Mouse (Mus musculus) lung, embryonic 16.5 days (tissue): ENCODE results near the gene Rnf151. TPM values are rescaled to one million over a fixed set of nuclear protein-coding genes. Genes with fewer than 3 reads are reported as not detected.
"Not testable (repeated sequence)": the region's sequence is repeated elsewhere in the genome, so short reads cannot be mapped to it uniquely, and the experiment has no call there.

Experiments used
- ATAC-seq: fragments of 200-750 bp; cut with Nextera tagmentation; 2 replicates; pipeline ENCODE4 v1.8.0; 2017; ENCODE audit warnings: low read depth, mild to moderate bottlenecking, moderate library complexity
- H3K27ac ChIP-seq: fragments of 300-500 bp; sonication (generic); 2 replicates; pipeline ENCODE4 v1.5.1; 2014; ENCODE audit warnings: mild to moderate bottlenecking, control low read depth, low read length
- H3K27me3 ChIP-seq: fragments of 300-500 bp; sonication (generic); 2 replicates; pipeline ENCODE4 v1.6.1; 2014; ENCODE audit warnings: low read depth, low read length, mixed read lengths; ENCODE audit not compliant: control insufficient read depth, insufficient read depth
- H3K36me3 ChIP-seq: fragments of 300-500 bp; sonication (generic); 2 replicates; pipeline ENCODE4 v1.6.1; 2014; ENCODE audit warnings: low read length; ENCODE audit not compliant: control insufficient read depth, insufficient read depth
- H3K4me1 ChIP-seq: fragments of 300-500 bp; sonication (generic); replicated peaks from 2 replicates; pipeline ENCODE4 v1.6.1; 2014; ENCODE audit warnings: low read length, mixed read lengths; ENCODE audit not compliant: control insufficient read depth, insufficient read depth
- H3K4me2 ChIP-seq: fragments of 300-500 bp; sonication (generic); 2 replicates; pipeline ENCODE4 v1.6.1; 2014; ENCODE audit warnings: low read depth, low read length, control low read depth
- H3K4me3 ChIP-seq: fragments of 300-500 bp; sonication (generic); 2 replicates; pipeline ENCODE4 v1.5.1; 2014; ENCODE audit warnings: mild to moderate bottlenecking, low read length, control low read depth
- H3K9ac ChIP-seq: fragments of 300-500 bp; sonication (generic); 2 replicates; pipeline ENCODE4 v1.6.1; 2014; ENCODE audit warnings: low read length, control low read depth
- H3K9me3 ChIP-seq: fragments of 300-500 bp; sonication (generic); 2 replicates; pipeline ENCODE4 v1.6.1; 2016; ENCODE audit warnings: low read length; ENCODE audit not compliant: control insufficient read depth
- WGBS: fragments of 180-500 bp; shearing (Covaris S2); extraction: QIAGEN DNeasy Blood & Tissue Kit; methylation state at CpG from one replicate; pipeline ENCODE4 v1.1.7; 2014; 5-methylcytosine and 5-hydroxymethylcytosine counted together
- polyA plus RNA-seq: library from polyadenylated mRNA; unstranded; fragments of >200 nt; fragmentation: Nextera tagmentation; extraction: Ambion mirVana; gene quantifications from 2 replicates; pipeline ENCODE4 v1.2.1, GENCODE M21; 2015

The Rnf151 gene
- polyA plus RNA-seq, 1 experiment from 2014 or later, result 0.35 TPM

DNA sequence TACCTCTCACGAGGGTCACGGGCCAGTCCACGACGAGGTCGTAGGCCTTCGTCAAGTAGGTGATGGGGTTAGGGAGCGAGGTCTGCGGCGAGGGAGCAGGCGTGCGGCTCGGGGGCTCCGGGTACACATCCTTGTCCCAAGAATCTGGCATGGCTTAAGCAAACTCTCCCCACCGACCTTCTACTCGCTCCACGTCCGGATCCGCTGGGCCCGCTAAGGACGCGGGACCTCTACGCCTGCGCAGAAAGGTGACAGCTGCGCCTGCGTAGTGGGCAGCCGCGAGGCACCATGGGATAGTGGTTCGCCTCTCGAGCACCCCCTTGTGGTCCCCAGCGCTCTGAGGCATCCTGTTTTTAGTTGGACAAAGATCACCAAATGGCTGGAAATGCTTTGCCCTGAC is 6.3 kb upstream of the Rnf151 start, which contains the start of gene Ndufb10:
Gene Ndufb10, minus strand, starts transcription at position 295 of the 400 bp plus-strand sequence.
- peak; percentile 79 for ATAC-seq
- H3K4me3 ChIP-seq, result peak within 1 kb of the TSS; percentile 93
- WGBS, result under 1% methylated on average over 30 of the region's 30 CpGs
- peak within 1 kb of the TSS; percentile 89 for H3K4me2 ChIP-seq
- H3K36me3 ChIP-seq, result peaks cover 12% of the 10 kb centered on the region
- H3K27ac ChIP-seq, result peak within 1 kb of the TSS; percentile 84
- no peaks in the 10 kb centered on the region for H3K27me3 ChIP-seq
- H3K4me1 ChIP-seq, result peaks cover 24% of the 10 kb centered on the region
- H3K9me3 ChIP-seq, result no peaks in the 10 kb centered on the region
- H3K9ac ChIP-seq, result peak within 1 kb of the TSS; percentile 94

GRCm38 (mm10) chr17:24723881-24724180 is 6.0 kb upstream of the Rnf151 start:
- Histone ChIP-seq H3K4me3 (peak overlapping the region; percentile 93), H3K36me3 (peaks cover 12% of the 10 kb centered on the region), H3K27ac (peak overlapping the region; percentile 84), H3K27me3 (no peaks in the 10 kb centered on the region), H3K4me2 (peak overlapping the region; percentile 89), H3K4me1 (peaks cover 26% of the 10 kb centered on the region), H3K9ac (peak overlapping the region; percentile 94), H3K9me3 (no peaks in the 10 kb centered on the region)
- under 1% methylated on average over 15 of the region's 15 CpGs for WGBS
- ATAC-seq, result no peak

GRCm38 (mm10) chr17:24723122-24723880 is 5.4 kb upstream of the Rnf151 start:
- no peak for ATAC-seq
- Histone ChIP-seq H3K36me3 (peaks cover 12% of the 10 kb centered on the region), H3K4me3 (peak overlapping the region; percentile 93), H3K4me1 (peaks cover 31% of the 10 kb centered on the region), H3K27ac (peak overlapping the region; percentile 84), H3K9ac (peak overlapping the region; percentile 94), H3K27me3 (no peaks in the 10 kb centered on the region), H3K4me2 (peak overlapping the region; percentile 89), H3K9me3 (no peaks in the 10 kb centered on the region)
- WGBS, result under 1% methylated on average over 12 of the region's 12 CpGs

DNA sequence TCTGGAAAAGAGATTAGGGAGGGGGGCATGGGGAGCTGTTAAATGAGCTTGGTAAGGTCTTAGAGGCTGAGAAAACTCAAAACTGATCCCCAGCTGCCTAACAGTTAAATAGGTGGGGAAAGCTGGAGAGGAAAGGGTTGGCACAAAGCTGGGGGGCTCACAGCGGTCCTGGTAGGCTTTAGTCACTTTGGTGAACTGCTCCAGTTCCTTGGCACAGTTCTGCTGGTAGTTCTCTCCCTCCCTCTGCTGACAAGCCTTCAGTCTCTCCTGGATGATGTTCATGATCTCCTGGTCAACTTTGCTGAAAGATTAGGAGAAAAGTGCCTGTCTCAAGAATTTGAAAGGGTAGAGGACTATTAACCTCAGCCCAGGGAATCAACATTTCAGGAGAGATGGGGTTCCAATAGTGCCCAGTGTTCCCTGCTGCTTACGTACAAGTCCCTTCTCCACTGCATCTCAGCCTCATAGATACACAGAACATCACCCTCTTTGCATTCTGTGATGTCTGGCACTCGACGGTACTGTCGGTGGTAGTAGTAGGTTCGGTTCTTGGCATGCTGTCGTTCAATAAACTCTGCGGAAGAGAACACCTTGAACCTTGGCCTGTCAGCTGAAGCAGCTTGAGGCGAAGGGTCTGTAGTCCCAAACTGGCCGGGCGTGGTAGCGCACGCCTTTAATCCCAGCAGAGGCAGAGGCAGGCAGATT is 4.5 kb upstream of the Rnf151 start:
- Histone ChIP-seq H3K27ac (no peak overlapping the region), H3K4me2 (peak overlapping the region; percentile 89), H3K36me3 (peaks cover 12% of the 10 kb centered on the region), H3K4me1 (peaks cover 31% of the 10 kb centered on the region), H3K4me3 (no peak overlapping the region), H3K9me3 (no peaks in the 10 kb centered on the region), H3K9ac (0 out of 2 replicates have a peak overlapping the region, but pooled peaks have one; percentile 37), H3K27me3 (no peaks in the 10 kb centered on the region)
- ATAC-seq, result no peak
- 29% methylated on average over 13 of the region's 13 CpGs for WGBS

DNA sequence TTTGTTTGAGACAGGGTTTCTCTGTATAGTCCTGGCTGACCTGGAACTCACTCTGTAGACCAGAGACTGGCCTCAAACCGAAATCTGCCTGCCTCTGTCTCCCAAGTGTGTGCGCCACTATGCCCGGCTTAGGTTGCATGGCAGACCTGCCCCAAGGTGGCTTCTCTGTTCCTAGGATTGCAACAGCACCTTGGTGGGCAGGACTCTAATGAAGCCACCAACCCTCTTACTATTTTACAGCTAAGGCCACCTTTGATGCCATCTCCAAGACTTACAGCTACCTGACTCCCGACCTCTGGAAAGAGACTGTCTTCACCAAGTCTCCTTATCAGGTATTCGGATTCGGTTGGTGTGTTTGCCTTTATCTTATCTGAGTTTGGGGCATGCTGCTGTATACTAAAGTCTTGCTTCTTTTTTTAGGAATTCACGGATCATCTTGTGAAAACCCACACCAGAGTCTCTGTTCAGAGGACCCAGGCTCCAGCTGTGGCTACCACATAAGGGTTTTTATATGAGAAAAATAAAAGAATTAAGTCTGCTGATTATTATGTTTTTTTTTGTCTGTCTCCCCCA is 3.6 kb upstream of the Rnf151 start:
- not testable (repeated sequence) for ATAC-seq, H3K9me3 ChIP-seq, H3K27ac ChIP-seq, H3K27me3 ChIP-seq
- H3K4me3 ChIP-seq, result peak overlapping the region; percentile 92
- H3K9ac ChIP-seq, result peak overlapping the region; percentile 65
- WGBS, result 34% methylated on average over 7 of the region's 7 CpGs
- peaks cover 14% of the 10 kb centered on the region for H3K36me3 ChIP-seq
- peaks cover 31% of the 10 kb centered on the region for H3K4me1 ChIP-seq
- peak overlapping the region; percentile 88 for H3K4me2 ChIP-seq

DNA sequence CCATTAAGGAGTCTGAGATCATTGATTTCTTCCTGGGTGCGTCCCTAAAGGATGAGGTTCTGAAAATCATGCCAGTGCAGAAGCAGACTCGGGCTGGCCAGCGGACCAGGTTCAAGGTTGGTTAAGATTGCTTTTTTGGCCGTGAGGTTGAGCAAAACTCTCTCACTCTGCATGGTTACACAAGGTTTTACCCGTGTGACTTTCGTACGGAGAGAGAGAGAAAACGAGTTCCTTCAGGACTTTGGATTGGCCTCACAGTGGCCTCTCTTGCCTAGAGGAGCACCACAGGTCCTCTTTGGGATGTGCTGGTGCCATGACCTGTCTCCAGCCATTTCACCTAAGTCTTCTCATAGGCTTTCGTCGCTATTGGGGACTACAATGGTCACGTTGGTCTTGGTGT is 2.8 kb upstream of the Rnf151 start:
- Histone ChIP-seq H3K4me2 (peak overlapping the region; percentile 88), H3K36me3 (peaks cover 18% of the 10 kb centered on the region), H3K9ac (peak overlapping the region; percentile 85), H3K4me1 (peaks cover 31% of the 10 kb centered on the region), H3K27ac (peak overlapping the region; percentile 80; the same call in 1 of the 2 replicates), H3K4me3 (peak overlapping the region; percentile 92)
- WGBS, result under 1% methylated on average over 10 of the region's 11 CpGs
- H3K9me3 ChIP-seq, ATAC-seq, H3K27me3 ChIP-seq: not testable (repeated sequence)

DNA sequence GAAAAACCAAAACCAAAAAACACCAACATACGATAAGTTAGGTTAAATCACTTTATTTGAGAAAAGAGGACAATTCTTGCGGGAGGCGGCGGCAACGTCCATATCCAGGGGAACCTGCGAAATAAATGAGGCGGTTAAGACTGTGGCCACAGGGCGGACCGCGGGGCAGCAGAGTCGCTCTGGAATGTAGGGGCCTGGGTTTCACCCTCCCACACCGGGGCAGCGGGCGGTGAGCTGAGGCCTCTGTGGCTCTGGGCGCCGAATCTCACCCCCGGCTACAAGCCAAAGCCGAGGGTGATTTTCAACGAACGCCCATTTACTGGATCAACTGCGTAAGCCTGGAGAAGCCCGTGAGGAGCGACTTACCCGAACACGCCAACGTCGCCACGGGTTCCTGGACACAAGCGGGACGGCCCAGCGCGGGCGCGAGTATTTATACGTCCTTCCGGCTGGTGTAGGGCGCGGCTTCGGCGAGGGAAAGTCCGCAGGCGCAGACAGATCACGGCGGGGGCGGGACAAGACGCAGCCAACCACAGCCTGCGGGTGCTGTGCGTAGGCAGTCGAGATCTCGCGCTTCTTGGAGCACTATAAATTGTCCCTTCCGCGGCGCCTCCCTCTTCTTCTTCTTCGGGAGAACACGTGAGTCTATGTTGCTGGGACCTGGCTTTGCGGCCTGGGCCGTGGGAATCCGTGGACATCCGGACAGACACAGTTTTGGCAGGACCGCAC is 1.8 kb upstream of the Rnf151 start:
- ATAC-seq, result peak; percentile 98
- Histone ChIP-seq H3K4me1 (peaks cover 31% of the 10 kb centered on the region), H3K9me3 (no peaks in the 10 kb centered on the region), H3K9ac (peak overlapping the region; percentile 97), H3K4me2 (peak overlapping the region; percentile 88), H3K36me3 (peaks cover 18% of the 10 kb centered on the region), H3K27ac (peak overlapping the region; percentile 87), H3K27me3 (no peaks in the 10 kb centered on the region), H3K4me3 (peak overlapping the region; percentile 92)
- 0% methylated on average over 61 of the region's 61 CpGs for WGBS

GRCm38 (mm10) chr17:24718938-24719337 is 1.1 kb upstream of the Rnf151 start:
- Histone ChIP-seq H3K9ac (peak overlapping the region; percentile 97), H3K4me2 (peak overlapping the region; percentile 65), H3K36me3 (peaks cover 18% of the 10 kb centered on the region), H3K4me1 (peaks cover 29% of the 10 kb centered on the region), H3K4me3 (peak overlapping the region; percentile 92)
- H3K27me3 ChIP-seq, ATAC-seq, H3K9me3 ChIP-seq, H3K27ac ChIP-seq: not testable (repeated sequence)
- 54% methylated on average over 5 of the region's 5 CpGs for WGBS
